Mouse (Mus musculus): ENCODE data around the gene Stard3.

DNA sequence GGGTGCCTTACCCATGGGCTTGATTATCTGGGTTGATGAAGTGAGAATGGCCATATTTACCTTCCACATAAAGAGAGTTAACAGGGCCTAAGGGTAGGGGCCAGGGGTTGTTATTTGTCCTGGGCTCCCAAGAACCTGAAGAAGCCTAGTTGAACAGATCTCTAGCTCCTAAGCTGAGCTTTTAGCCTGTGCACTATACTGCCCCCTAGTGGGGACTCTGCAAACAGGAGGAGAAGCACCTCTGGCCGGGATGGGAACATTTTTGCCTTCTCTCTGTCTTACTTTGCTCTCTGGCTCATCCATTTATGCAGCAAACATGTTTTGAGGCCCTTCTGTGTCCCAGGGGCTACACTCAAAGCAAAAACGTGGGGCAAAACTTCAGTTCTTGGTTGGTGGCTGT lies 14.2 kb downstream of the Stard3 start:
- TF ChIP-seq CTCF (IDR thresholded peaks at IDR 0.05; ENCODE audit: borderline replicate concordance, control insufficient read depth, extremely low read depth, insufficient read depth, low read length, poor library complexity) = no peak
- no peak for TF ChIP-seq POLR2A (IDR thresholded peaks at IDR 0.05; ENCODE audit: control insufficient read depth, extremely low read depth, insufficient read depth, low read length, poor library complexity)

Measured in thymus, adult 2 months (tissue).